Mouse (Mus musculus) neural tube, embryonic 13.5 days (tissue): ENCODE measurements at regions not wholly inside any gene's neighbourhood (a gene's known extent, or its start where the extent isn't known, plus 50 kb on each side); places are given as distances from the start of the nearest gene placed in this dataset.

ENCODE experiments used
- ATAC-seq: fragments of 200-750 bp; cut with Nextera tagmentation; 2 replicates; pipeline ENCODE4 v1.8.0; 2017; ENCODE audit warnings: low read depth, mild to moderate bottlenecking, moderate TSS enrichment, moderate library complexity
- H3K27ac ChIP-seq: fragments of 300-500 bp; sonication (generic); replicated peaks from 2 replicates; pipeline ENCODE4 v1.5.1; 2015; ENCODE audit warnings: moderate library complexity, mild to moderate bottlenecking, inconsistent platforms
- H3K27me3 ChIP-seq: fragments of 300-500 bp; sonication (generic); 2 replicates; pipeline ENCODE4 v1.6.1; 2015; ENCODE audit warnings: mild to moderate bottlenecking, inconsistent platforms
- H3K36me3 ChIP-seq: fragments of 300-500 bp; sonication (generic); 2 replicates; pipeline ENCODE4 v1.6.1; 2015; ENCODE audit warnings: mild to moderate bottlenecking, inconsistent platforms
- H3K4me1 ChIP-seq: fragments of 300-500 bp; sonication (generic); replicated peaks from 2 replicates; pipeline ENCODE4 v1.6.1; 2015; ENCODE audit warnings: inconsistent platforms
- H3K4me2 ChIP-seq: fragments of 300-500 bp; sonication (generic); 2 replicates; pipeline ENCODE4 v1.6.1; 2015; ENCODE audit warnings: inconsistent platforms, mild to moderate bottlenecking, moderate library complexity
- H3K4me3 ChIP-seq: fragments of 300-500 bp; sonication (generic); 2 replicates; pipeline ENCODE4 v1.5.1; 2015; ENCODE audit warnings: mild to moderate bottlenecking, inconsistent platforms
- H3K9ac ChIP-seq: fragments of 300-500 bp; sonication (generic); 2 replicates; pipeline ENCODE4 v1.6.1; 2015; ENCODE audit warnings: moderate library complexity, mild to moderate bottlenecking, inconsistent platforms
- H3K9me3 ChIP-seq: fragments of 300-500 bp; sonication (generic); 2 replicates; pipeline ENCODE4 v1.6.1; 2016; ENCODE audit warnings: inconsistent platforms
- WGBS: fragments of 180-500 bp; shearing (Covaris S2); methylation state at CpG from one replicate; pipeline ENCODE4 v1.1.7; 2015; 5-methylcytosine and 5-hydroxymethylcytosine counted together

GRCm38 (mm10) chr8:41556819-41557218 is 139.9 kb upstream of the Frg1 start:
- H3K9ac ChIP-seq = no peak overlapping the region
- no peak overlapping the region for H3K4me2 ChIP-seq
- H3K9me3 ChIP-seq = no peaks in the 10 kb centered on the region
- no peak overlapping the region for H3K4me3 ChIP-seq
- ATAC-seq = no peak
- H3K27ac ChIP-seq = no peak overlapping the region
- no peaks in the 10 kb centered on the region for H3K27me3 ChIP-seq
- H3K4me1 ChIP-seq = no peaks in the 10 kb centered on the region
- WGBS = 74% methylated on average over 3 of the region's 3 CpGs
- H3K36me3 ChIP-seq = no peaks in the 10 kb centered on the region

DNA sequence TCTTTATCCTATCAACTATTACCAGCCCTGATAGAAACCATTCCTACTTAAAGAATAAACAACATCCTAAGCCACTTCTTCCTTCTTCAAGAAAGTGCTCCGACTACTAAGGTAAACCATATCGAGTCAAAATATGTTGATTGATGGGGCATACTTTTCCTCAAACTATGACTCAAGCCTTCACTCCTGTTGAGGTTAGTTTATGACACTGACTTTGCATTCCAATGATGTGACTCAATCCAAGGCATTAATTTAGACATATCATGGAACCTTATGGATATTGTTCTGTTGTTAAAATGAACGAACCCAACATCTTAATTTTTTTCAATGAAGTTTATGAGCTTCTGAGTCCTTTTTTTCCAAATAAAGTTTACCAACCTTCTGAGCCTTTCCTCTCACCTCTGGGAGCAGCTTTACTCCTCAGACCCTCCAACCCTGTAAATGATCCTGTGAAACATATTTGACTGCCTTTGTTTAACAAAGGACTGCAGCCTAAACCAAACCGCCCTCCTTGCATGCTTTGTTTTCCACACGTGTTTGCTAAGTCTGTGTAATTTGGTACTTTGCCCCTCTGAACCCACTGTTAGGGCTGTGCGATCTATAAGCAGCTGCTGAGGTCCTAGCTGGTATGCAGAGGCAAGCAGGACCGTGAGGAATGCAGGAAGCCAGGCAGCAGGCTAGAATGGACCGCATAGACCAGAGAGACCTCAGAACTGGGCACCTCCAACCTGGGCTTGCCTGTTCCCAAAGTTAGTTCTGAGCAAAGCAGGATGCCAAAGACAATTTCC is 136.1 kb upstream of the Frg1 start:
- Histone ChIP-seq H3K9me3 (no peaks in the 10 kb centered on the region), H3K27ac (no peak overlapping the region), H3K4me1 (peaks cover 9% of the 10 kb centered on the region; the same call in 1 of the 2 replicates), H3K4me2 (no peak overlapping the region), H3K36me3 (no peaks in the 10 kb centered on the region), H3K9ac (no peak overlapping the region), H3K27me3 (no peaks in the 10 kb centered on the region), H3K4me3 (no peak overlapping the region)
- no peak for ATAC-seq
- 75% methylated on average over 8 of the region's 8 CpGs for WGBS

DNA sequence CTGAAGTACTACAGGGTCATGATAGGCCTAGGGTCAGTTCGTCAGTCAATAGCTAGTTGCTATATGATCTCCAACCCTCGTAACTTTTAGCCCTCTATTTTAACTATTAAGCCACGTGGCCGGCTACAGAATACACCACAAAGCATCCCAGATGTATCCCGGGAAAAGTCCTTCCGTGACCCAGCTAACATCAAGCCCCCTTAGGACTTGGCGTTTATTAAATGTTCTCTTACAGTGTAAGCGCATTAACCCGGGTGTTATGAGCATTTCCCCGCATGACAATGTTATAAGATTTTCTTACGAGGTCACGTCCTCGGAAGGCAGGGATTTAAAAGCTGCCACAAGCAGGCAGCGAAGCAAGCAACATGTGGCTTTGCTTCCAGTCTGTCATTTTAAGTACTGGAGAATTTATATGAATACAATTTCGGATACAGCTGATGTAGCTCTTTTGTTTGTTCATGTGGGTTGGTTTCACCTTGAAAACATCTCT is 135.1 kb upstream of the Frg1 start:
- peaks cover 9% of the 10 kb centered on the region; the same call in 1 of the 2 replicates for H3K4me1 ChIP-seq
- no peaks in the 10 kb centered on the region for H3K27me3 ChIP-seq
- ATAC-seq = no peak
- no peaks in the 10 kb centered on the region for H3K36me3 ChIP-seq
- H3K27ac ChIP-seq = no peak overlapping the region
- no peak overlapping the region for H3K4me2 ChIP-seq
- no peak overlapping the region for H3K9ac ChIP-seq
- 83% methylated on average over 15 of the region's 15 CpGs for WGBS
- no peaks in the 10 kb centered on the region for H3K9me3 ChIP-seq
- H3K4me3 ChIP-seq = no peak overlapping the region

GRCm38 (mm10) chr8:41550095-41550420 is 133.2 kb upstream of the Frg1 start:
- Histone ChIP-seq H3K27ac (no peak overlapping the region), H3K9me3 (no peaks in the 10 kb centered on the region), H3K4me3 (no peak overlapping the region), H3K4me1 (peaks cover 9% of the 10 kb centered on the region; the same call in 1 of the 2 replicates), H3K9ac (no peak overlapping the region), H3K4me2 (no peak overlapping the region), H3K27me3 (no peaks in the 10 kb centered on the region), H3K36me3 (no peaks in the 10 kb centered on the region)
- 83% methylated on average over 2 of the region's 2 CpGs for WGBS
- ATAC-seq = no peak

- Histone ChIP-seq H3K9me3 (no peaks in the 10 kb centered on the region), H3K4me1 (peaks cover 9% of the 10 kb centered on the region; the same call in 1 of the 2 replicates), H3K36me3 (no peaks in the 10 kb centered on the region), H3K27ac (no peak overlapping the region), H3K4me2 (peak overlapping the region; percentile 30), H3K4me3 (no peak overlapping the region), H3K9ac (no peak overlapping the region), H3K27me3 (no peaks in the 10 kb centered on the region)
- ATAC-seq = no peak
- WGBS = 51% methylated on average over 25 of the region's 25 CpGs
These were observed 132.6 kb upstream of the Frg1 start for GRCm38 (mm10) chr8:41549220-41550094.

GRCm38 (mm10) chr8:41547730-41548368 is 131.0 kb upstream of the Frg1 start:
- Histone ChIP-seq H3K4me3 (no peak overlapping the region), H3K27me3 (no peaks in the 10 kb centered on the region), H3K4me1 (peaks cover 9% of the 10 kb centered on the region; the same call in 1 of the 2 replicates), H3K36me3 (no peaks in the 10 kb centered on the region), H3K4me2 (no peak overlapping the region), H3K9ac (no peak overlapping the region), H3K9me3 (no peaks in the 10 kb centered on the region), H3K27ac (no peak overlapping the region)
- 91% methylated on average over 7 of the region's 7 CpGs for WGBS
- ATAC-seq = no peak

- H3K27me3 ChIP-seq = no peaks in the 10 kb centered on the region
- no peak for ATAC-seq
- H3K4me3 ChIP-seq = no peak overlapping the region
- no peaks in the 10 kb centered on the region for H3K4me1 ChIP-seq
- H3K9me3 ChIP-seq = no peaks in the 10 kb centered on the region
- no peak overlapping the region for H3K27ac ChIP-seq
- H3K4me2 ChIP-seq = no peak overlapping the region
- 75% methylated on average over 5 of the region's 5 CpGs for WGBS
- H3K36me3 ChIP-seq = no peaks in the 10 kb centered on the region
- no peak overlapping the region for H3K9ac ChIP-seq
These were observed 115.3 kb upstream of the Frg1 start for GRCm38 (mm10) chr8:41532212-41532611.

- no peaks in the 10 kb centered on the region for H3K9me3 ChIP-seq
- no peak overlapping the region for H3K27ac ChIP-seq
- no peak for ATAC-seq
- H3K9ac ChIP-seq = no peak overlapping the region
- H3K4me1 ChIP-seq = no peaks in the 10 kb centered on the region
- WGBS = 83% methylated on average over 8 of the region's 8 CpGs
- no peak overlapping the region for H3K4me3 ChIP-seq
- no peaks in the 10 kb centered on the region for H3K27me3 ChIP-seq
- no peaks in the 10 kb centered on the region for H3K36me3 ChIP-seq
- H3K4me2 ChIP-seq = no peak overlapping the region
These were observed 112.7 kb upstream of the Frg1 start for GRCm38 (mm10) chr8:41529581-41529980.

- Histone ChIP-seq H3K36me3 (no peaks in the 10 kb centered on the region), H3K4me2 (no peak overlapping the region), H3K9ac (no peak overlapping the region), H3K4me3 (no peak overlapping the region), H3K27me3 (no peaks in the 10 kb centered on the region), H3K9me3 (no peaks in the 10 kb centered on the region), H3K27ac (no peak overlapping the region), H3K4me1 (no peaks in the 10 kb centered on the region)
- ATAC-seq = no peak
- WGBS = 75% methylated on average over 7 of the region's 7 CpGs
These were observed 109.4 kb upstream of the Frg1 start for GRCm38 (mm10) chr8:41526283-41526682.

DNA sequence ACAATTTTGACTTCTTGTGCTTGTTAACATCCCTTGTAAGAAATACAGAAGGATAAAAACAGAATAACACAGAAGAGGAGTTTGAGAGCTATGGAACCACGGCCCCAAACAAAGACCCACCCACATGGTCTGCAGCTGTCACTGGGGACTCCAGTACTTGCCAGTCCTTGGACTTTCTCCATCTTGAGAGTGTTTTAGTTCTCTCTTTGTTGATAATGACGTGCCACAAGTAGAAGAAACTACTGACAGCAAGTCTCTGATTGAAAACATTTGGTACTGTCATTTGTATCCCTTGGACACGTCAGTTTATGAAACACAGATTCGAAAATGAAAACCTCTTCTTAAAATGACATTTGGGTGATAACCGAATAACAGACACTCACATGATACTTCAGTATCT is 68.3 kb upstream of the Frg1 start:
- Histone ChIP-seq H3K4me2 (no peak overlapping the region), H3K27me3 (no peaks in the 10 kb centered on the region), H3K9me3 (no peaks in the 10 kb centered on the region), H3K4me1 (no peaks in the 10 kb centered on the region), H3K9ac (no peak overlapping the region), H3K4me3 (no peak overlapping the region), H3K36me3 (no peaks in the 10 kb centered on the region), H3K27ac (no peak overlapping the region)
- 91% methylated on average over 5 of the region's 5 CpGs for WGBS
- no peak for ATAC-seq

GRCm38 (mm10) chr8:41483297-41483696 is 66.4 kb upstream of the Frg1 start:
- no peaks in the 10 kb centered on the region for H3K27me3 ChIP-seq
- H3K9ac ChIP-seq = no peak overlapping the region
- no peak overlapping the region for H3K27ac ChIP-seq
- H3K36me3 ChIP-seq = no peaks in the 10 kb centered on the region
- no peaks in the 10 kb centered on the region for H3K9me3 ChIP-seq
- H3K4me3 ChIP-seq = no peak overlapping the region
- ATAC-seq = peak; percentile 40; the same call in 1 of the 2 replicates
- no peaks in the 10 kb centered on the region for H3K4me1 ChIP-seq
- no peak overlapping the region for H3K4me2 ChIP-seq
- 60% methylated on average over 3 of the region's 3 CpGs for WGBS
